Mouse (Mus musculus) layer of hippocampus, postnatal 36 days (tissue): ENCODE measurements around the gene Gm21789. TPM values are rescaled to one million over a fixed set of nuclear protein-coding genes. Genes with fewer than 3 reads are reported as not detected.
"Not testable (repeated sequence)": the region's sequence is repeated elsewhere in the genome, so short reads cannot be mapped to it uniquely, and the experiment has no call there.

Experiments
- DNase-seq, 2 experiments: peaks; one replicate each; pipeline ENCODE4 v3.0.0; 2022
- total RNA-seq, 2 experiments: library from RNA; stranded (reverse); gene quantifications; 2 replicates each; pipeline ENCODE4 v1.2.3; 2021

The Gm21789 gene
- total RNA-seq, result not detected

GRCm38 (mm10) chrX:32941468-32941867, at the start of gene Gm21789:
TSS of gene Gm21789 (plus strand) at chrX:32941768.
- DNase-seq, result not testable (repeated sequence)

- DNase-seq, result not testable (repeated sequence)
Observed at GRCm38 (mm10) chrX:32894325-32894724, 47.2 kb upstream of the Gm21789 start, which contains the start of gene Btbd35f30. TSS of gene Btbd35f30 (plus strand) at chrX:32894625.

- not testable (repeated sequence) for DNase-seq
Observed at GRCm38 (mm10) chrX:32973597-32973996, 32.0 kb downstream of the Gm21789 start, which contains the start of gene Btbd35f5. TSS of gene Btbd35f5 (plus strand) at chrX:32973897.

Other genes starting within 250 kb of the Gm21789 start
- gene Btbd35f21, start 215.7 kb upstream of the Gm21789 start, total RNA-seq, result not detected
- not detected for gene Btbd35f30, start 47.1 kb upstream of the Gm21789 start, total RNA-seq
- not detected for gene Btbd35f5, start 32.1 kb downstream of the Gm21789 start, total RNA-seq